Mouse (Mus musculus) hindbrain, embryonic 16.5 days (tissue): ENCODE data around the gene Chst12. TPM values are rescaled to one million over a fixed set of nuclear protein-coding genes. Genes with fewer than 3 reads are reported as not detected.

ENCODE experiments used
- ATAC-seq: fragments of 200-750 bp; cut with Nextera tagmentation; 2 replicates; pipeline ENCODE4 v1.8.0; 2017; ENCODE audit warnings: moderate TSS enrichment, moderate library complexity
- H3K27ac ChIP-seq: fragments of 300-500 bp; sonication (generic); 2 replicates; pipeline ENCODE4 v1.5.1; 2014; ENCODE audit warnings: low read depth, mild to moderate bottlenecking, control low read depth, low read length, moderate library complexity
- H3K27me3 ChIP-seq: fragments of 300-500 bp; sonication (generic); replicated peaks from 2 replicates; pipeline ENCODE4 v1.6.1; 2014; ENCODE audit warnings: low read length; ENCODE audit not compliant: control insufficient read depth, insufficient read depth
- H3K36me3 ChIP-seq: fragments of 300-500 bp; sonication (generic); 2 replicates; pipeline ENCODE4 v1.6.1; 2014; ENCODE audit warnings: mild to moderate bottlenecking, low read length, moderate library complexity, mixed read lengths; ENCODE audit not compliant: control insufficient read depth, insufficient read depth
- H3K4me1 ChIP-seq: fragments of 300-500 bp; sonication (generic); 2 replicates; pipeline ENCODE4 v1.6.1; 2014; ENCODE audit warnings: low read depth, low read length; ENCODE audit not compliant: control insufficient read depth, insufficient read depth
- H3K4me2 ChIP-seq: fragments of 300-500 bp; sonication (generic); 2 replicates; pipeline ENCODE4 v1.6.1; 2014; ENCODE audit warnings: mild to moderate bottlenecking, low read length, control low read depth, moderate library complexity
- H3K4me3 ChIP-seq: fragments of 300-500 bp; sonication (generic); 2 replicates; pipeline ENCODE4 v1.5.1; 2014; ENCODE audit warnings: mild to moderate bottlenecking, low read length, control low read depth, moderate library complexity
- H3K9ac ChIP-seq: fragments of 300-500 bp; sonication (generic); 2 replicates; pipeline ENCODE4 v1.6.1; 2014; ENCODE audit warnings: low read depth, mild to moderate bottlenecking, control low read depth, low read length, moderate library complexity
- H3K9me3 ChIP-seq: fragments of 300-500 bp; sonication (generic); 2 replicates; pipeline ENCODE4 v1.6.1; 2014; ENCODE audit warnings: mild to moderate bottlenecking, low read length, moderate library complexity; ENCODE audit not compliant: control insufficient read depth
- WGBS: fragments of 180-500 bp; shearing (Covaris S2); extraction: QIAGEN DNeasy Blood & Tissue Kit; methylation state at CpG from one replicate; pipeline ENCODE4 v1.1.7; 2014; 5-methylcytosine and 5-hydroxymethylcytosine counted together
- polyA plus RNA-seq: library from polyadenylated mRNA; unstranded; fragments of >200 nt; fragmentation: Nextera tagmentation; extraction: Ambion mirVana; gene quantifications from 2 replicates; pipeline ENCODE4 v1.2.1, GENCODE M21; 2015

The Chst12 gene
- polyA plus RNA-seq, 1 experiment from 2014 or later, result 27.6 TPM

DNA sequence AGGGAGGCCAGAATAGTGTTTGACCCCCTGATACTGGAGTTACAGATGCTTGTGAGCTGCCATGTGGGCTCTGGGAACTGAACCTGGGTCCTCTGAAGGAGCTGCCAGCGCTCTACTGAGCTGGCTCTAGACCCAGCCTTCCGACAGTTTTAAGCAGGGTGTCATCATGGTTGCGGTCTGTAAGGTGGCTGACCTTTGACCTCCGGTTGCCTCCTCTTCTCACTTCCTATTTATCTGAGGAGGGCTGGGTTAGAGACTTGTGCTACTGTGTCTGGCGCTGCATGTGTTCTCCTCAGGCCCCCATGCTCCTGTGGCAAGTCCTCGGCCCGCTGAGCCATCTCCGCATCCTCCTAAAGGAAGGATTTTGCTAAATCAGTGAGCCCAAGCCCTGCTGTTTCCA lies 8.6 kb downstream of the Chst12 start:
- no peak for ATAC-seq
- Histone ChIP-seq H3K4me3 (no peak overlapping the region), H3K4me2 (no peak overlapping the region), H3K27me3 (no peaks in the 10 kb centered on the region), H3K9ac (no peak overlapping the region), H3K36me3 (no peaks in the 10 kb centered on the region), H3K4me1 (peaks cover 17% of the 10 kb centered on the region), H3K27ac (no peak overlapping the region), H3K9me3 (no peaks in the 10 kb centered on the region)
- WGBS, result 76% methylated on average over 8 of the region's 8 CpGs

GRCm38 (mm10) chr5:140514799-140515486 lies 9.6 kb downstream of the Chst12 start:
- WGBS, result 46% methylated on average over 7 of the region's 7 CpGs
- H3K4me1 ChIP-seq, result peaks cover 8% of the 10 kb centered on the region
- ATAC-seq, result no peak
- no peak overlapping the region for H3K9ac ChIP-seq
- H3K9me3 ChIP-seq, result no peaks in the 10 kb centered on the region
- H3K27me3 ChIP-seq, result no peaks in the 10 kb centered on the region
- H3K4me2 ChIP-seq, result no peak overlapping the region
- H3K4me3 ChIP-seq, result no peak overlapping the region
- H3K27ac ChIP-seq, result no peak overlapping the region; the same call in 1 of the 2 replicates
- H3K36me3 ChIP-seq, result no peaks in the 10 kb centered on the region

DNA sequence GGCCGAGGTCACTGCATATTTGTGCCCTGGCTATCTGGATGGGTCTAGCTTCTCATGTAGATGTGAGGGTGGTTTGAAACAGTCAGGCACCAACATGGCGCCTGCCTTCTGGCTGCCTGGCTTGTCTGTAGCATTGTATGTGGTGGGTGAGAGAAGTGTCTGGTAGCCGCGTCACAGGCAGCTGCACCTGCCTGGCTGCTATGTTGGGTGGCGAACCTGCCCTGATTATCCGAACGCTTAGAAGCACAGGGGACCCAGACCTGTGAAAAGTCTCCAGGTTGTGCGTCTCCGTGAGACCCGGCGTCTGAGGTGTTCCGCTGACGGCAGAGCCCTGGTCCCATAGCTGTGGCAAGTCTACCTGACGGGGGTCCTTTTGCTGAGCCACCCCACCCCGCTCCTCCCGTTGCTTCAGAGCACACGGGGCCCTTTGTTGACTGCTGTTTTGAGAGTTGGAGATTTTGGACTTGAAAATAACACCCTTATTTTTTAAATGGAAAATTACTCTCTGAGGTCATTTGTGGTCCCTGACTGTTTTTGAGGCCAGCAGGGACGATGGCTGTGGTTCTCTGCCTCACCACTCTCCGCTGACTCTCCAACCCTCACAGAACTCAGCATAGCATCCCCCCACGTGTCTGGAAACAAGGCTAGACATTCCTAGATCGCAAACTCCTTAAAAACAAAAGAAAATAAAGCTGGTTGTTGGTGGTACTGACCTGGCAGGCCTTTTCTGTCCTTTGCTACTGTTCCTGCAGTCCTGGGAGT lies 12.0 kb downstream of the Chst12 start:
- 90% methylated on average over 21 of the region's 21 CpGs for WGBS
- H3K4me1 ChIP-seq, result no peaks in the 10 kb centered on the region

DNA sequence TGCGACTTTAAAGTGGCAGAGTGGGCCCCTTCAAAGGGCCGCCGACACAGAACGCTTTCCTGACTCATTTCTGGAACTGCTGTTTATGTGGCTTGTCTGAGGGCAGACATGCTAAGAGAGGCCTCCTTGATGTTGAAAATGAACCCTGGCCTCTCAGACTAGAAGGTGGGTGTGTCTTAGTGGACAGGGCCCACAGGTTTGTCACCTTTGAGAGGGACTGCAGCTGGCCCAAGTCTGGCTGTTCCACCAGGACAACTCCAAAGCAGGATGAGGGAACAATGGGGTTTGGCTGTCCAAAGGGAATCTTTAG lies 12.5 kb downstream of the Chst12 start:
- no peak for ATAC-seq
- Histone ChIP-seq H3K9me3 (no peaks in the 10 kb centered on the region), H3K27ac (no peak overlapping the region), H3K36me3 (no peaks in the 10 kb centered on the region), H3K9ac (no peak overlapping the region), H3K4me2 (no peak overlapping the region), H3K4me3 (no peak overlapping the region), H3K4me1 (no peaks in the 10 kb centered on the region), H3K27me3 (no peaks in the 10 kb centered on the region)
- 80% methylated on average over 4 of the region's 4 CpGs for WGBS

More for the DNA sequence above, 12.0 kb downstream of the Chst12 start:
- no peak overlapping the region for H3K4me2 ChIP-seq
- H3K4me3 ChIP-seq, result no peak overlapping the region
- no peaks in the 10 kb centered on the region for H3K36me3 ChIP-seq
- H3K27ac ChIP-seq, result no peak overlapping the region
- no peak overlapping the region for H3K9ac ChIP-seq
- H3K27me3 ChIP-seq, result no peaks in the 10 kb centered on the region
- H3K9me3 ChIP-seq, result no peaks in the 10 kb centered on the region
- no peak for ATAC-seq

DNA sequence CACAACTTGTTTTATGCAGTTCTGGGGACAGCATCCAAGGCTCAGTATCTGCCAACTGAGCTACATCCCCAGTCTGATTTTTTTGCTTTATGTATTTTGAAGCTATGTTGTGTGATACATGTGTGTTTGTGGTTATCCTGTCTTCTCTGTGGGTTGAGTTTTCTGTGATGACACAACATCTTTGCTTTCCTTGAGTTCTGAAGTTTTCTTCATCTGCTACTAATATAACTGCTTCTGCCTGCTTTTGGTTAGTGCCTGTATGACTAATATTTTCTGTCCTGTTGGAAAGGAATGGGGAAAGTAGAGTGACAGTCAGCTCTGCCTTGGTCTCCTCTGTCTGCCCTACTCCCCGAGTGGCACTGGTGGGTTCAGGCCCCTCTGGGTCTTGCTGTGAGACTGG lies 15.8 kb downstream of the Chst12 start:
- H3K4me1 ChIP-seq, result no peaks in the 10 kb centered on the region
- WGBS, result 93% methylated on average over 1 of the region's 1 CpGs
- no peak for ATAC-seq

DNA sequence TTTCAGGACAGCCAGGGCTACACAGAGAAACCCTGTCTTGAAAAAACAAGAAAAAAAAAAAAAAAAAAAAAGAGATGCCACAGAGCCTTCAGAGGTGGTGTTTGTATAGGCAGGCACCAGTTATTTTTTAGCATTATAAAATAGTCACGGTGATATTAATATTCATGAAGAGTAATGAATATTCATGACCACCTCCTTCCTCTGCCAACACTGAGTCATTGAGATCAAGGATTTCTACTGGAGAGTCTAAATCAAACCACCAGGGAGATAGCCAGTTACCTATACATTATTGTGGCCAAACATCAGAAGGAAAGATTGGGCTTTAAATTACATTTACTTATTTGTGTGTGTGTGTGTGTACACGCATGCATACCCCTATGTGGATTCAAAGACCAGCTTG lies 21.4 kb downstream of the Chst12 start:
- Histone ChIP-seq H3K27me3 (no peaks in the 10 kb centered on the region), H3K27ac (no peak overlapping the region), H3K4me3 (no peak overlapping the region), H3K4me2 (no peak overlapping the region), H3K9me3 (peaks cover 13% of the 10 kb centered on the region; the same call in 1 of the 2 replicates), H3K4me1 (no peaks in the 10 kb centered on the region), H3K36me3 (peaks cover 21% of the 10 kb centered on the region), H3K9ac (no peak overlapping the region)
- no peak for ATAC-seq
- 62% methylated on average over 2 of the region's 2 CpGs for WGBS

More for the DNA sequence above, 15.8 kb downstream of the Chst12 start:
- Histone ChIP-seq H3K4me3 (no peak overlapping the region), H3K9ac (no peak overlapping the region), H3K27ac (no peak overlapping the region), H3K27me3 (no peaks in the 10 kb centered on the region), H3K4me2 (no peak overlapping the region), H3K36me3 (peaks cover 17% of the 10 kb centered on the region), H3K9me3 (peaks cover 11% of the 10 kb centered on the region; the same call in 1 of the 2 replicates)

DNA sequence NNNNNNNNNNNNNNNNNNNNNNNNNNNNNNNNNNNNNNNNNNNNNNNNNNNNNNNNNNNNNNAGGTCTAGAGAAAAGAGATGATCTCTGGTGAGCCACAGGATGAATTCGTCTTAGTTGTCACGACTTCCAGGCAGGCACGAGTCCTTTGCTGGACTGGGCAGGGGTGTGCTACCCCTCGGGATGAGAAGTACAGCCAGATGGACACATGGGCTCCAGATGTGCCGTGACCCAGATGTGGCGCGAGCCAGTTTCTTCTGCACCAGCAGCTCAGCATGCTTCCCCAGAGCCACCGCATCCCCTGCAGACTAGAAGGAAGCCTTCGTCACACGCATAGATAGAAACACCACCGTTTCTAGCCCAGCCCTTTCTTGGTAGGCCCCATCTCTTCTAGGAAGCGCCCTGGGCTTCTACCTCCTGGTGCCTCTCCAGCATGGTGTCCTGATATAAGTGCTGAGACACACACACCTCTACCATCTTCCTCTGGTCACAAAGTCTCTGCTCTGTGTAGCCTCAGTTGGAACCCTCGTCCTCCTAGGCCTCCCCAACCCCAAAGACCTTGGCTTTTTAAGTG lies 32.8 kb downstream of the Chst12 start:
- 76% methylated on average over 13 of the region's 13 CpGs for WGBS
- Histone ChIP-seq H3K9ac (no peak overlapping the region), H3K4me3 (no peak overlapping the region), H3K9me3 (no peaks in the 10 kb centered on the region), H3K4me1 (peaks cover 3% of the 10 kb centered on the region), H3K36me3 (no peaks in the 10 kb centered on the region), H3K27me3 (no peaks in the 10 kb centered on the region), H3K4me2 (no peak overlapping the region), H3K27ac (no peak overlapping the region)
- no peak for ATAC-seq

- Histone ChIP-seq H3K27me3 (no peaks in the 10 kb centered on the region), H3K4me2 (no peak overlapping the region), H3K4me3 (no peak overlapping the region), H3K36me3 (no peaks in the 10 kb centered on the region), H3K9me3 (no peaks in the 10 kb centered on the region), H3K27ac (no peak overlapping the region), H3K4me1 (peaks cover 3% of the 10 kb centered on the region), H3K9ac (no peak overlapping the region)
- ATAC-seq, result no peak
- WGBS, result 13% methylated on average over 8 of the region's 8 CpGs
Observed at GRCm38 (mm10) chr5:140540106-140540505, 34.8 kb downstream of the Chst12 start.

DNA sequence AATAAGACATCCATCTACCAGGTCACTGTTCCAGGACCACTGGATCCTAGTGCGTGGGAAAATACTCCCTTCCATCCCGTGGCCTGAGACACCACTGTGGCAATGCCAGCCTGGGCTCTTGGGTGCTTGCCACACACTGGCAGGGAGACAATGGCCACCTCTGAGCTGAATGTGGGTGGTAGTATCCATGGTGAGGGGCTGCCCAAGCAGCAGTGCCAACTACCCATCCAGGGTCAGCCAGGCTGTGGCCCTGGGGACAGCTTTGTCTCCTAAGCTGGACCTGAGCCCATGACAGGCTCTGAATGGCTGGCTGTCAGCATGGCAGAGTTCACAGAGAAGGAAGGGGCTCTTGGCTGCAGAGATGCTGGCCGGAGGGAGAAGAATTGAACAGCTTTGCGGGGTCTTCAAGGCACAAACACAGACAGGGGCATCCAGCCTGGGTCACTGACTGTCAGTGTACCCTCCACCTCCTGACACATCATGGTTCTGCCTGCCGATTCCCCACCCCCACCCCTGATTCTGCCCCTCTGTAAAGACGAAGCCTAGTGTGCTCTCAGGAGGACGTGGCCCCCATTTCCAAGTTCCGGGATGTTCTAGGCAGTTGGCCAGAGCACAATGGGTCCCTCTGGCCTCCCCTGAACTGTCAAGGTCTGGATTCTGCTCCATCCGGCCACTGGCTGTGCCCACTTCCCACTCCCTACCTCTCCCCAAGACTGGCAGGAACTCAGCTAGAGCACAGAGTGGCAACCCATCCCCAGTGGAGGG lies 37.6 kb downstream of the Chst12 start:
- Histone ChIP-seq H3K9ac (no peak overlapping the region), H3K27me3 (no peaks in the 10 kb centered on the region), H3K4me1 (peaks cover 3% of the 10 kb centered on the region), H3K9me3 (no peaks in the 10 kb centered on the region), H3K36me3 (no peaks in the 10 kb centered on the region), H3K4me2 (no peak overlapping the region), H3K4me3 (no peak overlapping the region), H3K27ac (peak overlapping the region; percentile 5; the same call in 1 of the 2 replicates)
- peak; percentile 95 for ATAC-seq
- 43% methylated on average over 9 of the region's 9 CpGs for WGBS
